Mouse (Mus musculus) small intestine, adult 2 months (tissue): ENCODE measurements at regions not wholly inside any gene's neighbourhood (a gene's known extent, or its start where the extent isn't known, plus 50 kb on each side); places are given as distances from the start of the nearest gene placed in this dataset.

ENCODE experiments used
- CTCF ChIP-seq: fragments of 200-500 bp; IDR thresholded peaks from 2 replicates; pipeline ENCODE4 v1.5.1; 2012; ENCODE audit warnings: low read depth, mild to moderate bottlenecking, control low read depth, inconsistent platforms, low read length, moderate library complexity, mixed read lengths; ENCODE audit not compliant: insufficient replicate concordance, insufficient read length; ENCODE audit errors: extremely low read depth
- POLR2A ChIP-seq: fragments of 200-500 bp; IDR thresholded peaks from 2 replicates; pipeline ENCODE4 v1.6.1; 2012; ENCODE audit warnings: low read depth, mild to moderate bottlenecking, control low read depth, inconsistent platforms, low read length, moderate library complexity

DNA sequence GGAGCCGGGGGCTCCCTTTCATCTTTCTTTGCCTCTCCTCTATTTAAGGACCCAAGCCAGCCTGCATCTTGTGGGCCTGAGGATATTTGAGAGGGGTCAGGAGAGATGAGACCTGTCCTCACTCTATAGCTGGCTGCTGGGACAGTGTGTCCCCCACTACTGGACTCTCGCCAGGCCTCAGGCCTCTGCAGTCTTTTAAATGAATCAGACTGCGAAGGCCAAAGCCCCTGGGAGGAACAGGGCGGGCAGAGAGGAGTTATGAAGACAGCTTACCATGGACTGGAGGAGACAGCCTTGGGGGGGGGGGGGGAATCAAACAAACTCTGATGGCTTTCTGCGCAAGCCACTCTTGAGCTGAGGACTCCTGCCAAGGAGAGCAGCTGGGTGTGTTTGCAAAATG, 262.9 kb downstream of the Dhx35 start:
- TF ChIP-seq POLR2A, result no peak
- no peak for TF ChIP-seq CTCF
